Mouse (Mus musculus) liver (tissue): ENCODE results near the gene Ptpn7.
A peak's percentile ranks its signal among the peaks of the same experiment; 100 is the strongest.

ENCODE experiments used
- DNase-seq: peaks from one replicate; pipeline ENCODE4 v3.0.0-alpha.2; 2020; ENCODE audit warnings: mixed read lengths

Ptpn7 gene

GRCm38 (mm10) chr1:135129543-135130183 is 2.8 kb upstream of the Ptpn7 start:
- no peak for DNase-seq

- no peak for DNase-seq
Observed at GRCm38 (mm10) chr1:135130376-135131018, 2.0 kb upstream of the Ptpn7 start.

GRCm38 (mm10) chr1:135131034-135131433 is 1.5 kb upstream of the Ptpn7 start:
- DNase-seq: peak; percentile 63

- DNase-seq: no peak
Observed at GRCm38 (mm10) chr1:135131560-135131959, 940 bp upstream of the Ptpn7 start.

- DNase-seq: peak; percentile 64
Observed at GRCm38 (mm10) chr1:135132893-135133369, 431 bp downstream of the Ptpn7 start.

GRCm38 (mm10) chr1:135133678-135134435 is 1.4 kb downstream of the Ptpn7 start:
- DNase-seq: peak; percentile 55

GRCm38 (mm10) chr1:135135111-135135787 is 2.7 kb downstream of the Ptpn7 start:
- DNase-seq: no peak

GRCm38 (mm10) chr1:135136500-135136899 is 4.0 kb downstream of the Ptpn7 start:
- DNase-seq: peak; percentile 81

GRCm38 (mm10) chr1:135139906-135140305 is 7.4 kb downstream of the Ptpn7 start:
- DNase-seq: peak; percentile 43

- DNase-seq: no peak
Observed at GRCm38 (mm10) chr1:135142452-135142851, 10.0 kb downstream of the Ptpn7 start.

GRCm38 (mm10) chr1:135143940-135144339 is 11.4 kb downstream of the Ptpn7 start:
- no peak for DNase-seq

- DNase-seq: peak; percentile 90
Observed at GRCm38 (mm10) chr1:135146077-135146945, 13.8 kb downstream of the Ptpn7 start, which contains the start of gene Arl8a. Gene Arl8a (plus strand): TSS chr1:135146824.

- peak; percentile 76 for DNase-seq
Observed at GRCm38 (mm10) chr1:135146946-135147701, 14.6 kb downstream of the Ptpn7 start.

GRCm38 (mm10) chr1:135147702-135148058 is 15.2 kb downstream of the Ptpn7 start:
- DNase-seq: no peak

- DNase-seq: no peak
Observed at GRCm38 (mm10) chr1:135148476-135148875, 16.0 kb downstream of the Ptpn7 start.

GRCm38 (mm10) chr1:135148996-135149395 is 16.5 kb downstream of the Ptpn7 start:
- no peak for DNase-seq

- DNase-seq: no peak
Observed at GRCm38 (mm10) chr1:135154011-135154410, 21.5 kb downstream of the Ptpn7 start.

GRCm38 (mm10) chr1:135154411-135154959 is 22.0 kb downstream of the Ptpn7 start:
- peak; percentile 70 for DNase-seq

- no peak for DNase-seq
Observed at GRCm38 (mm10) chr1:135156300-135156699, 23.8 kb downstream of the Ptpn7 start.

- no peak for DNase-seq
Observed at GRCm38 (mm10) chr1:135158633-135159032, 26.1 kb downstream of the Ptpn7 start.

- DNase-seq: no peak
Observed at GRCm38 (mm10) chr1:135159074-135159473, 26.6 kb downstream of the Ptpn7 start.
